Mouse (Mus musculus): ENCODE results near the gene Tbc1d4. TPM values are rescaled to one million over a fixed set of nuclear protein-coding genes. Genes with fewer than 3 reads are reported as not detected.

Tbc1d4 gene
- polyA plus RNA-seq, 1 experiment from 2014 or later = 4.1 TPM

- Histone ChIP-seq H3K9ac (ENCODE audit: low read length) (no peak overlapping the region), H3K4me1 (ENCODE audit: control insufficient read depth, insufficient read depth, low read length) (no peaks in the 10 kb centered on the region), H3K9me3 (ENCODE audit: control insufficient read depth, low read length) (no peaks in the 10 kb centered on the region), H3K27me3 (ENCODE audit: control insufficient read depth, insufficient read depth, low read length) (no peaks in the 10 kb centered on the region), H3K4me3 (ENCODE audit: low read depth, low read length) (no peak overlapping the region), H3K27ac (ENCODE audit: low read depth, low read length) (no peak overlapping the region), H3K4me2 (no peak overlapping the region), H3K36me3 (ENCODE audit: control insufficient read depth, insufficient read depth, low read length) (no peaks in the 10 kb centered on the region)
- DNase-seq (ENCODE audit: low spot score, missing footprints) (peak; percentile 35), ATAC-seq (ENCODE audit: low FRiP score) (no peak)
- WGBS = 92% methylated on average over 13 of the region's 13 CpGs
These were observed 104.4 kb downstream of the Tbc1d4 start for GRCm38 (mm10) chr14:101504473-101505200.

- no peaks in the 10 kb centered on the region for H3K27me3 ChIP-seq (ENCODE audit: control insufficient read depth, insufficient read depth, low read length)
- H3K36me3 ChIP-seq (ENCODE audit: control insufficient read depth, insufficient read depth, low read length) = no peaks in the 10 kb centered on the region
- H3K4me2 ChIP-seq = no peak overlapping the region
- H3K9ac ChIP-seq (ENCODE audit: low read length) = no peak overlapping the region
- H3K9me3 ChIP-seq (ENCODE audit: control insufficient read depth, low read length) = no peaks in the 10 kb centered on the region
- no peak overlapping the region for H3K4me3 ChIP-seq (ENCODE audit: low read depth, low read length)
- ATAC-seq (ENCODE audit: low FRiP score) (no peak), DNase-seq (ENCODE audit: low spot score, missing footprints) (peak; percentile 49)
- 87% methylated on average over 3 of the region's 3 CpGs for WGBS
- H3K27ac ChIP-seq (ENCODE audit: low read depth, low read length) = no peak overlapping the region
- H3K4me1 ChIP-seq (ENCODE audit: control insufficient read depth, insufficient read depth, low read length) = no peaks in the 10 kb centered on the region
These were observed 105.6 kb downstream of the Tbc1d4 start for GRCm38 (mm10) chr14:101503168-101503961.

GRCm38 (mm10) chr14:101501868-101502267 is 107.1 kb downstream of the Tbc1d4 start:
- Histone ChIP-seq H3K9me3 (ENCODE audit: control insufficient read depth, low read length) (no peaks in the 10 kb centered on the region), H3K27ac (ENCODE audit: low read depth, low read length) (no peak overlapping the region), H3K4me3 (ENCODE audit: low read depth, low read length) (no peak overlapping the region), H3K4me1 (ENCODE audit: control insufficient read depth, insufficient read depth, low read length) (no peaks in the 10 kb centered on the region), H3K9ac (ENCODE audit: low read length) (no peak overlapping the region), H3K27me3 (ENCODE audit: control insufficient read depth, insufficient read depth, low read length) (no peaks in the 10 kb centered on the region), H3K4me2 (no peak overlapping the region), H3K36me3 (ENCODE audit: control insufficient read depth, insufficient read depth, low read length) (no peaks in the 10 kb centered on the region)
- WGBS = 79% methylated on average over 6 of the region's 6 CpGs
- DNase-seq (ENCODE audit: low spot score, missing footprints) (peak; percentile 49), ATAC-seq (ENCODE audit: low FRiP score) (no peak)

GRCm38 (mm10) chr14:101501452-101501851 is 107.5 kb downstream of the Tbc1d4 start:
- WGBS = 82% methylated on average over 11 of the region's 11 CpGs
- Histone ChIP-seq H3K4me1 (ENCODE audit: control insufficient read depth, insufficient read depth, low read length) (no peaks in the 10 kb centered on the region), H3K4me2 (no peak overlapping the region), H3K4me3 (ENCODE audit: low read depth, low read length) (no peak overlapping the region), H3K36me3 (ENCODE audit: control insufficient read depth, insufficient read depth, low read length) (no peaks in the 10 kb centered on the region), H3K27me3 (ENCODE audit: control insufficient read depth, insufficient read depth, low read length) (no peaks in the 10 kb centered on the region), H3K9me3 (ENCODE audit: control insufficient read depth, low read length) (no peaks in the 10 kb centered on the region), H3K9ac (ENCODE audit: low read length) (no peak overlapping the region), H3K27ac (ENCODE audit: low read depth, low read length) (no peak overlapping the region)
- ATAC-seq (ENCODE audit: low FRiP score) (no peak), DNase-seq (ENCODE audit: low spot score, missing footprints) (no peak)

GRCm38 (mm10) chr14:101500826-101501225 is 108.2 kb downstream of the Tbc1d4 start:
- no peak overlapping the region for H3K9ac ChIP-seq (ENCODE audit: low read length)
- H3K4me3 ChIP-seq (ENCODE audit: low read depth, low read length) = no peak overlapping the region
- DNase-seq (ENCODE audit: low spot score, missing footprints) = peak; percentile 68
- no peaks in the 10 kb centered on the region for H3K27me3 ChIP-seq (ENCODE audit: control insufficient read depth, insufficient read depth, low read length)
- no peak overlapping the region for H3K27ac ChIP-seq (ENCODE audit: low read depth, low read length)
- no peak overlapping the region for H3K4me2 ChIP-seq
- H3K4me1 ChIP-seq (ENCODE audit: control insufficient read depth, insufficient read depth, low read length) = no peaks in the 10 kb centered on the region
- H3K36me3 ChIP-seq (ENCODE audit: control insufficient read depth, insufficient read depth, low read length) = no peaks in the 10 kb centered on the region
- H3K9me3 ChIP-seq (ENCODE audit: control insufficient read depth, low read length) = no peaks in the 10 kb centered on the region
- ATAC-seq (ENCODE audit: low FRiP score) = no peak
- WGBS = 68% methylated on average over 11 of the region's 11 CpGs

GRCm38 (mm10) chr14:101499838-101500237 is 109.2 kb downstream of the Tbc1d4 start:
- Histone ChIP-seq H3K4me2 (no peak overlapping the region), H3K27ac (ENCODE audit: low read depth, low read length) (no peak overlapping the region), H3K27me3 (ENCODE audit: control insufficient read depth, insufficient read depth, low read length) (no peaks in the 10 kb centered on the region), H3K9ac (ENCODE audit: low read length) (no peak overlapping the region), H3K4me1 (ENCODE audit: control insufficient read depth, insufficient read depth, low read length) (no peaks in the 10 kb centered on the region), H3K9me3 (ENCODE audit: control insufficient read depth, low read length) (no peaks in the 10 kb centered on the region), H3K36me3 (ENCODE audit: control insufficient read depth, insufficient read depth, low read length) (no peaks in the 10 kb centered on the region), H3K4me3 (ENCODE audit: low read depth, low read length) (no peak overlapping the region)
- 82% methylated on average over 1 of the region's 1 CpGs for WGBS
- DNase-seq (ENCODE audit: low spot score, missing footprints) (peak; percentile 64), ATAC-seq (ENCODE audit: low FRiP score) (no peak)

- no peak for ATAC-seq (ENCODE audit: low FRiP score)
- Histone ChIP-seq H3K4me1 (ENCODE audit: control insufficient read depth, insufficient read depth, low read length) (no peaks in the 10 kb centered on the region), H3K27me3 (ENCODE audit: control insufficient read depth, insufficient read depth, low read length) (no peaks in the 10 kb centered on the region), H3K9ac (ENCODE audit: low read length) (no peak overlapping the region), H3K27ac (ENCODE audit: low read depth, low read length) (no peak overlapping the region), H3K4me2 (no peak overlapping the region), H3K4me3 (ENCODE audit: low read depth, low read length) (no peak overlapping the region), H3K9me3 (ENCODE audit: control insufficient read depth, low read length) (no peaks in the 10 kb centered on the region), H3K36me3 (ENCODE audit: control insufficient read depth, insufficient read depth, low read length) (no peaks in the 10 kb centered on the region)
- WGBS = 43% methylated on average over 15 of the region's 15 CpGs
- no peak for DNase-seq (ENCODE audit: low spot score, missing footprints)
These were observed 120.7 kb downstream of the Tbc1d4 start for GRCm38 (mm10) chr14:101488264-101488810.

GRCm38 (mm10) chr14:101486550-101486949 is 122.4 kb downstream of the Tbc1d4 start:
- WGBS = 69% methylated on average over 3 of the region's 3 CpGs

GRCm38 (mm10) chr14:101483230-101483629 is 125.8 kb downstream of the Tbc1d4 start:
- H3K27ac ChIP-seq (ENCODE audit: low read depth, low read length) = no peak overlapping the region
- WGBS = 92% methylated on average over 4 of the region's 4 CpGs
- no peak overlapping the region for H3K4me2 ChIP-seq
- H3K36me3 ChIP-seq (ENCODE audit: control insufficient read depth, insufficient read depth, low read length) = no peaks in the 10 kb centered on the region
- no peaks in the 10 kb centered on the region for H3K4me1 ChIP-seq (ENCODE audit: control insufficient read depth, insufficient read depth, low read length)
- H3K9me3 ChIP-seq (ENCODE audit: control insufficient read depth, low read length) = no peaks in the 10 kb centered on the region
- H3K4me3 ChIP-seq (ENCODE audit: low read depth, low read length) = no peak overlapping the region
- no peak overlapping the region for H3K9ac ChIP-seq (ENCODE audit: low read length)
- H3K27me3 ChIP-seq (ENCODE audit: control insufficient read depth, insufficient read depth, low read length) = no peaks in the 10 kb centered on the region
- no peak for DNase-seq (ENCODE audit: low spot score, missing footprints)
- ATAC-seq (ENCODE audit: low FRiP score) = no peak

More at GRCm38 (mm10) chr14:101486550-101486949, 122.4 kb downstream of the Tbc1d4 start:
- H3K4me2 ChIP-seq = no peak overlapping the region
- H3K9me3 ChIP-seq (ENCODE audit: control insufficient read depth, low read length) = no peaks in the 10 kb centered on the region
- ATAC-seq (ENCODE audit: low FRiP score) = no peak
- no peaks in the 10 kb centered on the region for H3K4me1 ChIP-seq (ENCODE audit: control insufficient read depth, insufficient read depth, low read length)
- H3K27ac ChIP-seq (ENCODE audit: low read depth, low read length) = no peak overlapping the region
- H3K4me3 ChIP-seq (ENCODE audit: low read depth, low read length) = no peak overlapping the region
- no peak overlapping the region for H3K9ac ChIP-seq (ENCODE audit: low read length)
- H3K36me3 ChIP-seq (ENCODE audit: control insufficient read depth, insufficient read depth, low read length) = no peaks in the 10 kb centered on the region
- no peak for DNase-seq (ENCODE audit: low spot score, missing footprints)
- no peaks in the 10 kb centered on the region for H3K27me3 ChIP-seq (ENCODE audit: control insufficient read depth, insufficient read depth, low read length)

All from midbrain, embryonic 11.5 days (tissue).